Mouse (Mus musculus): ENCODE measurements around the gene Utrn.

DNA sequence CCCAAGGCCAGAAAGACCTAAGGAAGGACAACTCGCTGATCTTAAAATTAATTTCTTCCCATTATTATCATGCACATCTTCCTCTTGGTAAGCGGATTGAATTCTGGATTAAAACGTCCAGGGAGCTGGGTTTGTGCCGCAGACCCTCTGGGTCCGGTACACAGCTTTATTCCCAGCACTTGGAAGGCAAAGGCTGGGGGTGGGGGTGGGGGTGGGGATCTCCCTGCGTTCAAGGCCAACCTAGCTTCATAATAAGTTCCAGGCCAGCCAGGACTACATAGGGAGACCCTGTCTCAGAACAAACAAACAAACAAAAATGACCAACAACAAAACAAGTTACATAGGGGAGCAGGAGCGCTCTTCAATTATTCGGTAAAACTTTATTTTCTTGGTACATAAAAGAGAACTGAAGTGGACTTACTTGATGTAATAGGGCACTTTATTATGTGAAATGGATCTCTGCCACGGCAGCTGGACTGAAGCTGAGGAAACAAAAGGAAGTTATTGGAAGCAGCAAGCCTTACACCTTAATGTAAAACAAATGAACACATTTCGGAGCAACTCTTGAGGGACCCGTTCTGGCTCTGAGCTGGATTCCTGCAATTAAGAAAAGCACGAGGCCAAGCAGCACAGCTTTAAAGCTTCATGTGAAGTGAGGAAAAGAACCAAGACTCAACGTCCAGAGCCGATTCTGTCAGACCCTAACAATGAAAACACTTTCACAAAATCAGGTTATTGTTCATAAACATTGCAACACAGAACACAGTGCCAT lies 394.1 kb downstream of the Utrn start:
- no peak for TF ChIP-seq POLR2AphosphoS5 (IDR thresholded peaks at IDR 0.05; ENCODE audit: insufficient replicate concordance, low read depth, low read length)
- TF ChIP-seq CTCF (IDR thresholded peaks at IDR 0.05; ENCODE audit: low read depth, low read length) = no peak
- no peak for TF ChIP-seq GATA1 (IDR thresholded peaks at IDR 0.05; ENCODE audit: borderline replicate concordance, low read length)
- no peak for TF ChIP-seq TAL1 (conservative IDR thresholded peaks at IDR 0.05; ENCODE audit: low read depth, low read length)
